Mouse (Mus musculus) hematopoietic stem cell, adult 5-6 weeks (primary cell): ENCODE measurements around the gene Arid1b. TPM values are rescaled to one million over a fixed set of nuclear protein-coding genes. Genes with fewer than 3 reads are reported as not detected.
"Not testable (repeated sequence)": the region's sequence is repeated elsewhere in the genome, so short reads cannot be mapped to it uniquely, and the experiment has no call there.

ENCODE experiments used
- ATAC-seq, 2 experiments: fragments of 125-278 bp in 1 of 2; replicated peaks in 1 of 2; 2 replicates each; pipeline ENCODE4 v1.8.0; 2016 to 2017; ENCODE audit warnings: inconsistent platforms in 2 of 2, mild to moderate bottlenecking in 2 of 2, moderate number of reproducible peaks in 2 of 2, low read depth in 1 of 2, moderate TSS enrichment in 1 of 2; ENCODE audit not compliant: low FRiP score in 2 of 2, poor library complexity in 2 of 2, severe bottlenecking in 2 of 2, insufficient read depth in 1 of 2, low TSS enrichment in 1 of 2
- total RNA-seq: library from RNA; stranded (forward); fragments of 172-1452, 232-1000 nt; gene quantifications from 2 replicates; pipeline ENCODE4 v1.2.3, GENCODE M21; 2017

Gene Arid1b
- total RNA-seq, 1 experiment from 2014 or later: 41.0 TPM

- ATAC-seq: no peak
Observed at GRCm38 (mm10) chr17:5108546-5109142, 114.5 kb downstream of the Arid1b start.

- no peak for ATAC-seq
Observed at GRCm38 (mm10) chr17:5109343-5109742, 115.2 kb downstream of the Arid1b start.

DNA sequence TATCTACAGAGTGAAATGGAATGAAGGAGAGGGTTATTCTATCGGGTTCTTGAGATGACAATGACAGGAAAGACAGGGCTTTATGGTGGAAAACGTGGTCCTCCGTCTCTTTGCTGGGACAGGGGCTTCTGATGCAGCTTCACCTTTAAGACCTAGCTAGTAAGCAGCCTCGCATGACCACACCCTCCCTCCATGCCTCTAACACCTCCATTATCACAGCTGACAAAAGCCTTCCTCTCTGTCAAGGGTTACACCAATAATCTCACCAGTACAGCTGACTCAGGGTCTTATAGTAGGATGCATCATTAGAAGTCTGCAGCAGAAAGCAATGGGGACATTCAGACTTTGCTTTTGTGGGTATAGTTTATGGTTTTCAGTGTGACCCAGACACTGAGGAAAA lies 116.0 kb downstream of the Arid1b start:
- ATAC-seq: no peak

DNA sequence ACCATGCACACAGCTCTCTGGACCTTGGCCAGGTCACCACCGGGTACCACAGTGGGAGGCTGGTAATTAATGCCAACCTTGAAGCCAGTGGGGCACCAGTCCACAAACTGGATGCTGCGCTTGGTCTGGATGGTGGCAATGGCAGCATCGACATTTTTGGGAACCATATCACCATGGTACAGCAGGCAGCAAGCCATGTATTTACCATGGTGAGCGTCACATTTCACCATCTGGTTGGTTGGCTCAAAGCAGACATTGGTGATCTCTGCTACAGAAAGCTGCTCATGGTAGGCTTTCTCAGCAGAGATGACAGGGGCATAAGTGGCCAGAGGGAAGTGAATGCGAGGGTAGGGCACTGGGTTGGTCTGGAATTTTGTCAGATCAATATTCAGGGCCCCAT lies 116.8 kb downstream of the Arid1b start:
- not testable (repeated sequence) for ATAC-seq

DNA sequence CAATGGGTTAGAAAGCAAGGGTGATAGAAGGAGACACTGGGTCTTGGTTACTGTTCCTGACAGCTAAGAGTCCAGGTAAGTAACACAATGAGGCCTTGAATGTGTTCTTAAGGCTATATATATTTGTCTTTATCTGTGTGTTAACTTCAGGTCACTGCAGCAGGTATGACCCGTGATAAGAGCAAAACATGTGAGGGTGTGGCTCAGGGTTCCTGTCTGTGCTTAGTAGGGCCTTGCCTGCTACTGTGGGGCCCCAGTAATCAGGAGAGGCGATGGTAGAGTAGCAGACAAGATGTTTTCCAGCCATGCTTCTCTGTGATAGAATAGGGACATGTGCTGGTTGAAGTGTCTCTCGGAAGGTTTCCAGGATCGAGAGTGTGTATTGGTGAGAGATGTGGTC lies 118.0 kb downstream of the Arid1b start:
- no peak for ATAC-seq

DNA sequence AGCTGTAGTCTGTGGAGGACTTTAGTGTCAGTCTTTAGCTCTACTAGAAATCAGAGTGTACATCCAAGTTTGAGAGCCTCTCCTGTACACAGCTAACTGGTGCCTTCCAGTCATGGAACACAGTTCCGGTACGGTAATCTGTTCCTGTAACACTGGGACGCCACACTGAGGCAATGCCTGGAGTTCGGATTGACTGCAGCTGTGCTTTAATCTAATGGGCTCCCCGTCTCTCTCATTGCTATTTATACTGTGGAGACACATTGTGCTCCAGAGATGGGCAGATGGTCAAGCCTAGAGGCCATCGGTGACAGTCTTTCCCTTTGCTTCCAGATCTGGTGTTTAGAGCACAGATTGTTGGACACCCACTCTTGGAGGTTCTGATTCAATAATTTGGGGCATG lies 121.8 kb downstream of the Arid1b start:
- ATAC-seq: no peak

GRCm38 (mm10) chr17:5116990-5117389 lies 122.9 kb downstream of the Arid1b start:
- ATAC-seq: no peak

GRCm38 (mm10) chr17:5118171-5118570 lies 124.0 kb downstream of the Arid1b start:
- ATAC-seq: no peak

DNA sequence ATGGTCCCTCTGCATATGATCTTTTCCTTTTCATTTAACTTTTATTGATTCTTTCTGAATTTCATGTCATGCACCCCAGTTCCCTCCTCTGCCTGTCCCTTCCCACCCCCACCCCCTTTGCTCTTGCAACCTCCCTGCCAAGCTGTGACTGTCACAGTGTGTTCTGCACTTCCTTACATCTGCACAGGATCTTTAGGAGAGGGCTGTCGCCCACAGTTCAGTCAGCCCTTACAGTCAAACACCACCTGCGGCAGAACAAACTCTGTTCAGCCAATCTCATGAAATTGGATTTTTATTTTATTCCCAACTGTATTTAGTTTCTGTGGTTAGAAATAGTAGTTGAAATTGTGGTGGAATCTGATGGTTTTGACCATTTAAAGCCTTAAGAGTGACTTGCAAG lies 130.5 kb downstream of the Arid1b start:
- ATAC-seq: no peak

DNA sequence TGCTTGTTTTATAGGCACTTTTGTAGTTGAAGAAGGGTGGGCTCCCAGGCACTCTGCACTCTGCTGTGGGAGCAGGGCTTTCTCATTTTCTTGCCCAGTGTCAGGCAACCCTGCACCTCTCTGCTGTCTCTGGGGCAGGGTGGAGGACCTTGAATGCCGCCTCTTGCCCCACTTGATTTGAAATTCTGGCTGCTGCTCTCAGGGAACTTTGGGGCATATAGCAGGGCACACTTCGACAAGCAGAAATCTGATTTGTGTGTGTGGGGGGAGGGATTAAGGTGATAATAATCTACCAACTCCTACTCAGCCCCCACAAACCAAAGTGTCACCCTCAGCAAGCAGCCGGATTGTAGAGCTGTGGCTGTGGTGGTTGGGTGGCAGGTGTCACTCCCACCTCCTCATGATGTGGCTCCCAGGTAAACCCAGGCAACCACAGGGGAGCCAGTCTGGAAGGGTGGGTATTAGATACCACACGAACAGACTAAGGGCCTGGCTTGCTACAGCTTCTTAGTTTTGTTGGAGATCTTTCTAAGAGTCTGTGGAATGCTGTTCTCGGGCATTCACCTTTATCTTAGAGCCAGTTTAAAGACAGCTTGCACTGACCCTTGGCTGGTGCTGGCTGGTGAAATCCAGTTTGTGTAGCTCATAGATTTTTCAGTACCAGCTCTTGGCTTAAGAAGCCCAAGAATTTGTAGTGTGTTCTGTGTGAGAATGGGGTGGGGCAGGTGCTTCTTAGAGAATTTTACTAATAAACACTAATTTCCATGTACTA lies 131.1 kb downstream of the Arid1b start:
- ATAC-seq: no peak

GRCm38 (mm10) chr17:5125856-5126806 lies 132.0 kb downstream of the Arid1b start:
- no peak for ATAC-seq

GRCm38 (mm10) chr17:5129606-5130005 lies 135.5 kb downstream of the Arid1b start:
- no peak for ATAC-seq

- ATAC-seq: no peak
Observed at GRCm38 (mm10) chr17:5130116-5130515, 136.0 kb downstream of the Arid1b start.

- no peak for ATAC-seq
Observed at GRCm38 (mm10) chr17:5131706-5132105, 137.6 kb downstream of the Arid1b start.

GRCm38 (mm10) chr17:5132296-5132986 lies 138.3 kb downstream of the Arid1b start:
- ATAC-seq: no peak

DNA sequence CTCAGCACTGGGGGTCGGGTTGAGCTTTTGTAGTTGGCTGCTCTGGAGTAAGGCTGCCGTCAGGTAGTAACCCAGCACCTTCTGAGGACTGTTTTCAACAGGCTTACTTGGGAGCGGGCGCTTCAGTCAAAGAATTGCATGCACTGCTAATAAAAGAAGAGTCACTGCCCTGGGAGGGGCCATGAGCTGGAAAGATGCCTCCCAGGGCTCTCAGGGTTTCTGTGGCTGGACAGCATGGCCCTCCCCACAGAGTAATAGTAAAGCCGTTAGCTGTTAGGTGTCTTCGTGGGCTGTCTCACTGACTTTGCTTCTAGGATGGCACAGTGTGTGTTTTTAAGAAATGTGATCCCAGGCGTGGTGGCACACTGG lies 138.8 kb downstream of the Arid1b start:
- ATAC-seq: no peak

- ATAC-seq: no peak
Observed at GRCm38 (mm10) chr17:5133831-5134230, 139.7 kb downstream of the Arid1b start.
